Mouse (Mus musculus) megakaryocyte, adult 5-6 weeks (primary cell): ENCODE data around the gene Mcm3ap. TPM values are rescaled to one million over a fixed set of nuclear protein-coding genes. Genes with fewer than 3 reads are reported as not detected.

ENCODE experiments used
- total RNA-seq, 2 experiments: library from RNA; stranded (forward) in 1 of 2; stranded (reverse) in 1 of 2; fragments of 153-499, 151-499 nt in 1 of 2; fragments of 221-1000, 200-1000 nt in 1 of 2; gene quantifications; 2 replicates each; pipeline versions ENCODE4 v1.2.3 to v1.2.4; 2015 to 2017

Gene Mcm3ap
- total RNA-seq, 2 experiments from 2014 or later: 41.9 to 51.5 TPM

Other genes with a start within 250 kb of the Mcm3ap start
- gene Prmt2, start 231.1 kb upstream of the Mcm3ap start, total RNA-seq (2015): 1.7 and 2.3 TPM in 2 replicates
- gene Prmt2, start 231.1 kb upstream of the Mcm3ap start, total RNA-seq (2017): 1.3 and 2.0 TPM in 2 replicates
- gene S100b, start 215.1 kb upstream of the Mcm3ap start, total RNA-seq (2015): 0.14 and 0.47 TPM in 2 replicates
- gene S100b, start 215.1 kb upstream of the Mcm3ap start, total RNA-seq (2017): 0.11 TPM in 1 of 2 replicates, not detected in the other
- gene Dip2a, start 123.6 kb upstream of the Mcm3ap start, total RNA-seq (2015): 3.6 and 4.3 TPM in 2 replicates
- gene Dip2a, start 123.6 kb upstream of the Mcm3ap start, total RNA-seq (2017): 5.1 and 5.3 TPM in 2 replicates
- not detected in 2 replicates for gene AC141477.1, start 28.5 kb upstream of the Mcm3ap start, total RNA-seq (2015)
- 10.4 TPM in 1 of 2 replicates, not detected in the other for gene AC141477.1, start 28.5 kb upstream of the Mcm3ap start, total RNA-seq (2017)
- 24.2 and 27.3 TPM in 2 replicates for gene Pcnt, start 26.1 kb upstream of the Mcm3ap start, total RNA-seq (2015)
- gene Pcnt, start 26.1 kb upstream of the Mcm3ap start, total RNA-seq (2017): 44.1 and 53.4 TPM in 2 replicates
- not detected in 2 replicates for gene 2610028H24Rik, start 19.8 kb upstream of the Mcm3ap start, total RNA-seq (2015)
- gene 2610028H24Rik, start 19.8 kb upstream of the Mcm3ap start, total RNA-seq (2017): not detected in 2 replicates
- gene Ybey, start 187 bp downstream of the Mcm3ap start, total RNA-seq (2015): 0.96 and 1.6 TPM in 2 replicates
- 3.6 and 4.2 TPM in 2 replicates for gene Ybey, start 187 bp downstream of the Mcm3ap start, total RNA-seq (2017)
- gene Lss, start 62.7 kb downstream of the Mcm3ap start, total RNA-seq (2015): 0.98 and 2.1 TPM in 2 replicates
- 1.7 and 2.5 TPM in 2 replicates for gene Lss, start 62.7 kb downstream of the Mcm3ap start, total RNA-seq (2017)
- gene Spatc1l, start 93.3 kb downstream of the Mcm3ap start, total RNA-seq (2015): not detected in 2 replicates
- gene Spatc1l, start 93.3 kb downstream of the Mcm3ap start, total RNA-seq (2017): not detected in 2 replicates
- not detected in 2 replicates for gene Ftcd, start 106.7 kb downstream of the Mcm3ap start, total RNA-seq (2015)
- not detected in 2 replicates for gene Ftcd, start 106.7 kb downstream of the Mcm3ap start, total RNA-seq (2017)
- 0.13 TPM in 1 of 2 replicates, not detected in the other for gene Col6a2, start 154.7 kb downstream of the Mcm3ap start, total RNA-seq (2015)
- gene Col6a2, start 154.7 kb downstream of the Mcm3ap start, total RNA-seq (2017): not detected in 2 replicates